Mouse (Mus musculus) liver, embryonic 14.5 days (tissue): Measurements from ENCODE around the gene Hoxa13. TPM values are rescaled to one million over a fixed set of nuclear protein-coding genes. Genes with fewer than 3 reads are reported as not detected.

ENCODE experiments used
- ATAC-seq: fragments of 200-750 bp; cut with Nextera tagmentation; 2 replicates; pipeline ENCODE4 v1.8.0; 2017; ENCODE audit warnings: moderate number of reproducible peaks, mild to moderate bottlenecking, moderate library complexity; ENCODE audit not compliant: insufficient read depth
- DNase-seq, 3 experiments: peaks; one replicate each; pipeline ENCODE4 v3.0.0-alpha.2; 2012 to 2013; ENCODE audit warnings: low read depth in 3 of 3, low spot score in 3 of 3
- H3K27ac ChIP-seq: fragments of 300-500 bp; sonication (generic); 2 replicates; pipeline ENCODE4 v1.5.1; 2014; ENCODE audit warnings: moderate library complexity, mild to moderate bottlenecking, control low read depth, inconsistent platforms
- H3K27me3 ChIP-seq: fragments of 300-500 bp; sonication (generic); 2 replicates; pipeline ENCODE4 v1.6.1; 2014; ENCODE audit warnings: mild to moderate bottlenecking, low read length, moderate library complexity; ENCODE audit not compliant: control insufficient read depth, insufficient read depth
- H3K36me3 ChIP-seq: fragments of 300-500 bp; sonication (generic); replicated peaks from 2 replicates; pipeline ENCODE4 v1.6.1; 2014; ENCODE audit warnings: low read depth; ENCODE audit not compliant: control insufficient read depth, insufficient read depth
- H3K4me1 ChIP-seq, 2 experiments: fragments of 200-500 bp in 1 of 2; fragments of 300-500 bp in 1 of 2; sonication (generic) in 1 of 2; replicated peaks; 2 replicates each; pipeline ENCODE4 v1.6.1; 2012 to 2014; ENCODE audit warnings: antibody characterized with exemption in 1 of 2, inconsistent platforms in 1 of 2, low read length in 1 of 2; ENCODE audit not compliant: control insufficient read depth in 2 of 2, insufficient read depth in 2 of 2
- H3K4me2 ChIP-seq: fragments of 300-500 bp; sonication (generic); 2 replicates; pipeline ENCODE4 v1.6.1; 2014; ENCODE audit warnings: low read depth, mild to moderate bottlenecking, control low read depth, moderate library complexity
- H3K4me3 ChIP-seq, 2 experiments: fragments of 200-500 bp in 1 of 2; fragments of 300-500 bp in 1 of 2; sonication (generic) in 1 of 2; 2 replicates each; pipeline ENCODE4 v1.5.1; 2012 to 2014; ENCODE audit warnings: low read depth in 2 of 2, low read length in 2 of 2, mild to moderate bottlenecking in 2 of 2, control low read depth in 1 of 2, inconsistent platforms in 1 of 2, moderate library complexity in 1 of 2; ENCODE audit not compliant: insufficient read depth in 1 of 2
- H3K9ac ChIP-seq: fragments of 300-500 bp; sonication (generic); replicated peaks from 2 replicates; pipeline ENCODE4 v1.6.1; 2014; ENCODE audit warnings: mild to moderate bottlenecking, control low read depth, moderate library complexity
- H3K9me3 ChIP-seq: fragments of 300-500 bp; sonication (generic); 2 replicates; pipeline ENCODE4 v1.6.1; 2016; ENCODE audit warnings: low read length, mixed read lengths; ENCODE audit not compliant: control insufficient read depth
- CTCF ChIP-seq: IDR thresholded peaks from 2 replicates; pipeline ENCODE4 v1.5.1; 2016; ENCODE audit warnings: antibody characterized with exemption, low read depth, control low read depth
- EP300 ChIP-seq: IDR thresholded peaks from 2 replicates; pipeline ENCODE4 v1.6.1; 2016; ENCODE audit warnings: antibody characterized with exemption, low read depth
- WGBS: fragments of 180-500 bp; shearing (Covaris S2); extraction: QIAGEN DNeasy Blood & Tissue Kit; methylation state at CpG from one replicate; pipeline ENCODE4 v1.1.7; 2014; ENCODE audit not compliant: insufficient replicate concordance; 5-methylcytosine and 5-hydroxymethylcytosine counted together
- polyA plus RNA-seq, 2 experiments: library from polyadenylated mRNA; depleted of rRNA in 1 of 2; stranded (reverse) in 1 of 2; unstranded in 1 of 2; fragments of >200 nt; fragmentation: Nextera tagmentation in 1 of 2; extraction: Ambion mirVana in 1 of 2; gene quantifications; 2 replicates each; pipeline versions ENCODE4 v1.2.1 to v1.2.3; 2012 to 2014

Hoxa13 gene
- polyA plus RNA-seq, 2 experiments = 0.02 TPM; not detected in 1

GRCm38 (mm10) chr6:52275563-52276280 lies 15.0 kb upstream of the Hoxa13 start:
- TF ChIP-seq EP300 = no peak
- TF ChIP-seq CTCF = no peak
- Histone ChIP-seq H3K27me3 (peaks cover 64% of the 10 kb centered on the region), H3K4me2 (no peak overlapping the region), H3K9ac (no peak overlapping the region), H3K4me3 (no peak overlapping the region), H3K9me3 (no peaks in the 10 kb centered on the region), H3K36me3 (no peaks in the 10 kb centered on the region), H3K4me1 (no peaks in the 10 kb centered on the region), H3K27ac (no peak overlapping the region)
- DNase-seq (no peak), ATAC-seq (no peak)
- 24% methylated on average over 8 of the region's 8 CpGs for WGBS

- H3K9ac ChIP-seq = no peak overlapping the region
- H3K4me3 ChIP-seq = no peak overlapping the region
- ATAC-seq (no peak), DNase-seq (no peak)
- no peak overlapping the region for H3K27ac ChIP-seq
- WGBS = 10% methylated on average over 11 of the region's 11 CpGs
- TF ChIP-seq EP300 (no peak), CTCF (no peak)
- H3K36me3 ChIP-seq = no peaks in the 10 kb centered on the region
- H3K4me1 ChIP-seq = no peaks in the 10 kb centered on the region
- no peak overlapping the region for H3K4me2 ChIP-seq
- H3K9me3 ChIP-seq = no peaks in the 10 kb centered on the region
- peaks cover 75% of the 10 kb centered on the region for H3K27me3 ChIP-seq
Measured at GRCm38 (mm10) chr6:52274576-52274975, 13.9 kb upstream of the Hoxa13 start.

- H3K36me3 ChIP-seq = no peaks in the 10 kb centered on the region
- no peak overlapping the region for H3K4me3 ChIP-seq
- H3K4me2 ChIP-seq = no peak overlapping the region
- peaks cover 84% of the 10 kb centered on the region for H3K27me3 ChIP-seq
- H3K4me1 ChIP-seq = no peaks in the 10 kb centered on the region
- 5% methylated on average over 22 of the region's 22 CpGs for WGBS
- H3K27ac ChIP-seq = no peak overlapping the region
- no peak for DNase-seq
- no peak for TF ChIP-seq EP300
- no peak for TF ChIP-seq CTCF
- ATAC-seq = no peak
- no peaks in the 10 kb centered on the region for H3K9me3 ChIP-seq
- H3K9ac ChIP-seq = no peak overlapping the region
Measured at GRCm38 (mm10) chr6:52273656-52274280, 13.1 kb upstream of the Hoxa13 start.

- Histone ChIP-seq H3K36me3 (no peaks in the 10 kb centered on the region), H3K27ac (no peak overlapping the region)
Measured at GRCm38 (mm10) chr6:52272766-52273655, 12.3 kb upstream of the Hoxa13 start.

More at GRCm38 (mm10) chr6:52272766-52273655, 12.3 kb upstream of the Hoxa13 start:
- Histone ChIP-seq H3K4me2 (no peak overlapping the region), H3K9ac (no peak overlapping the region), H3K4me1 (no peaks in the 10 kb centered on the region), H3K4me3 (no peak overlapping the region), H3K9me3 (no peaks in the 10 kb centered on the region), H3K27me3 (peaks cover 91% of the 10 kb centered on the region)
- ATAC-seq (no peak), DNase-seq (no peak)
- WGBS = 10% methylated on average over 22 of the region's 22 CpGs
- no peak for TF ChIP-seq CTCF
- no peak for TF ChIP-seq EP300
